Mouse (Mus musculus): ENCODE data around the gene Mdm4. TPM values are rescaled to one million over a fixed set of nuclear protein-coding genes. Genes with fewer than 3 reads are reported as not detected.

Mdm4 gene
- polyA plus RNA-seq, 1 experiment, result 11.5 TPM

GRCm38 (mm10) chr1:132930291-132930690 lies 100.1 kb downstream of the Mdm4 start:
- no peak overlapping the region for H3K4me2 ChIP-seq (ENCODE audit: low read depth)
- no peaks in the 10 kb centered on the region for H3K36me3 ChIP-seq (ENCODE audit: control insufficient read depth, insufficient read depth)
- no peaks in the 10 kb centered on the region for H3K79me2 ChIP-seq (ENCODE audit: control insufficient read depth, insufficient read depth)
- H3ac ChIP-seq (ENCODE audit: control insufficient read depth, insufficient read length), result no peak overlapping the region
- no peak overlapping the region for H3K4me3 ChIP-seq
- peaks cover 13% of the 10 kb centered on the region for H3K27me3 ChIP-seq (ENCODE audit: control insufficient read depth, insufficient read depth, insufficient read length)
- no peak for TF ChIP-seq CEBPB (IDR thresholded peaks at IDR 0.05; ENCODE audit: insufficient read depth, poor library complexity, severe bottlenecking)
- TF ChIP-seq USF1 (IDR thresholded peaks at IDR 0.05; ENCODE audit: low read depth), result no peak
- TF ChIP-seq MAX (IDR thresholded peaks at IDR 0.05; ENCODE audit: low read depth), result no peak
- TF ChIP-seq REST (IDR thresholded peaks at IDR 0.05; ENCODE audit: insufficient read depth, insufficient read length), result no peak
- no peak for TF ChIP-seq TCF3 (IDR thresholded peaks at IDR 0.05; ENCODE audit: insufficient read length, low read depth)
- TF ChIP-seq POLR2A (IDR thresholded peaks at IDR 0.05; ENCODE audit: insufficient read length, low read depth), result no peak
- no peak for TF ChIP-seq MYOD1 (IDR thresholded peaks at IDR 0.05; ENCODE audit: control insufficient read depth in 1 of 3, insufficient read length in 2 of 3, low read depth in 2 of 3)
- no peak for TF ChIP-seq MYOG (IDR thresholded peaks at IDR 0.05; ENCODE audit: control insufficient read depth in 1 of 3, insufficient read depth in 1 of 3, insufficient read length in 2 of 3, low read depth in 2 of 3)
- no peak for TF ChIP-seq E2F4 (IDR thresholded peaks at IDR 0.05; ENCODE audit: insufficient read depth)

- Histone ChIP-seq H3K79me2 (ENCODE audit: control insufficient read depth, insufficient read depth) (no peaks in the 10 kb centered on the region), H3K36me3 (ENCODE audit: control insufficient read depth, insufficient read depth) (no peaks in the 10 kb centered on the region), H3K4me3 (no peak overlapping the region), H3K27me3 (ENCODE audit: control insufficient read depth, insufficient read depth, insufficient read length) (peaks cover 1% of the 10 kb centered on the region), H3K4me2 (ENCODE audit: low read depth) (no peak overlapping the region), H3ac (ENCODE audit: control insufficient read depth, insufficient read length) (no peak overlapping the region)
- TF ChIP-seq REST (IDR thresholded peaks at IDR 0.05; ENCODE audit: insufficient read depth, insufficient read length), result no peak
Observed at GRCm38 (mm10) chr1:132928907-132929250, 101.5 kb downstream of the Mdm4 start.

GRCm38 (mm10) chr1:132928032-132928906 lies 102.1 kb downstream of the Mdm4 start:
- TF ChIP-seq REST (IDR thresholded peaks at IDR 0.05; ENCODE audit: insufficient read depth, insufficient read length), result no peak
- no peak for TF ChIP-seq E2F4 (IDR thresholded peaks at IDR 0.05; ENCODE audit: insufficient read depth)
- no peak for TF ChIP-seq MYOD1 (IDR thresholded peaks at IDR 0.05; ENCODE audit: control insufficient read depth in 1 of 3, insufficient read length in 2 of 3, low read depth in 2 of 3)
- H3ac ChIP-seq (ENCODE audit: control insufficient read depth, insufficient read length), result no peak overlapping the region

GRCm38 (mm10) chr1:132925270-132925669 lies 105.1 kb downstream of the Mdm4 start:
- H3K27me3 ChIP-seq (ENCODE audit: control insufficient read depth, insufficient read depth, insufficient read length), result peaks cover 4% of the 10 kb centered on the region
- TF ChIP-seq POLR2A (IDR thresholded peaks at IDR 0.05; ENCODE audit: insufficient read length, low read depth) (no peak), REST (IDR thresholded peaks at IDR 0.05; ENCODE audit: insufficient read depth, insufficient read length) (no peak), MYOD1 (IDR thresholded peaks at IDR 0.05; ENCODE audit: control insufficient read depth in 1 of 3, insufficient read length in 2 of 3, low read depth in 2 of 3) (no peak)
- no peak overlapping the region for H3K4me3 ChIP-seq
- no peaks in the 10 kb centered on the region for H3K79me2 ChIP-seq (ENCODE audit: control insufficient read depth, insufficient read depth)
- no peak overlapping the region for H3ac ChIP-seq (ENCODE audit: control insufficient read depth, insufficient read length)
- no peak overlapping the region for H3K4me2 ChIP-seq (ENCODE audit: low read depth)
- no peaks in the 10 kb centered on the region for H3K36me3 ChIP-seq (ENCODE audit: control insufficient read depth, insufficient read depth)

More at GRCm38 (mm10) chr1:132928032-132928906, 102.1 kb downstream of the Mdm4 start:
- no peaks in the 10 kb centered on the region for H3K79me2 ChIP-seq (ENCODE audit: control insufficient read depth, insufficient read depth)
- H3K4me3 ChIP-seq, result no peak overlapping the region
- H3K36me3 ChIP-seq (ENCODE audit: control insufficient read depth, insufficient read depth), result no peaks in the 10 kb centered on the region
- no peak overlapping the region for H3K4me2 ChIP-seq (ENCODE audit: low read depth)
- no peaks in the 10 kb centered on the region for H3K27me3 ChIP-seq (ENCODE audit: control insufficient read depth, insufficient read depth, insufficient read length)

- Histone ChIP-seq H3K4me3 (no peak overlapping the region), H3K36me3 (ENCODE audit: control insufficient read depth, insufficient read depth) (no peaks in the 10 kb centered on the region), H3K27me3 (ENCODE audit: control insufficient read depth, insufficient read depth, insufficient read length) (peaks cover 4% of the 10 kb centered on the region), H3K4me2 (ENCODE audit: low read depth) (no peak overlapping the region), H3K79me2 (ENCODE audit: control insufficient read depth, insufficient read depth) (no peaks in the 10 kb centered on the region), H3ac (ENCODE audit: control insufficient read depth, insufficient read length) (no peak overlapping the region)
- TF ChIP-seq MYOD1 (IDR thresholded peaks at IDR 0.05; ENCODE audit: control insufficient read depth in 1 of 3, insufficient read length in 2 of 3, low read depth in 2 of 3), result no peak
- no peak for TF ChIP-seq POLR2A (IDR thresholded peaks at IDR 0.05; ENCODE audit: insufficient read length, low read depth)
- TF ChIP-seq MAX (IDR thresholded peaks at IDR 0.05; ENCODE audit: low read depth), result no peak
- no peak for TF ChIP-seq TCF12 (IDR thresholded peaks at IDR 0.05; ENCODE audit: insufficient read depth, poor library complexity, severe bottlenecking)
- no peak for TF ChIP-seq USF1 (IDR thresholded peaks at IDR 0.05; ENCODE audit: low read depth)
- no peak for TF ChIP-seq CEBPB (IDR thresholded peaks at IDR 0.05; ENCODE audit: insufficient read depth, poor library complexity, severe bottlenecking)
- no peak for TF ChIP-seq E2F4 (IDR thresholded peaks at IDR 0.05; ENCODE audit: insufficient read depth)
- no peak for TF ChIP-seq TCF3 (IDR thresholded peaks at IDR 0.05; ENCODE audit: insufficient read length, low read depth)
- TF ChIP-seq SRF (IDR thresholded peaks at IDR 0.05; ENCODE audit: control insufficient read depth, insufficient read length, low read depth), result no peak
- TF ChIP-seq REST (IDR thresholded peaks at IDR 0.05; ENCODE audit: insufficient read depth, insufficient read length), result no peak
- TF ChIP-seq MYOG (IDR thresholded peaks at IDR 0.05; ENCODE audit: control insufficient read depth in 1 of 3, insufficient read depth in 1 of 3, insufficient read length in 2 of 3, low read depth in 2 of 3), result no peak
- TF ChIP-seq POLR2AphosphoS2 (IDR thresholded peaks at IDR 0.05; ENCODE audit: insufficient read length, low read depth), result no peak
Observed at GRCm38 (mm10) chr1:132922257-132922656, 108.1 kb downstream of the Mdm4 start.

Measured in myocyte (in vitro differentiated cells).